Mouse (Mus musculus) small intestine, adult 2 months (tissue): ENCODE results near the gene Fzd7. TPM values are rescaled to one million over a fixed set of nuclear protein-coding genes. Genes with fewer than 3 reads are reported as not detected.

Source experiments
- H3K27ac ChIP-seq: fragments of 200-500 bp; 2 replicates; pipeline ENCODE4 v1.5.1; 2012; ENCODE audit warnings: low read depth, low read length, control low read depth, inconsistent platforms; ENCODE audit not compliant: insufficient read depth
- H3K27me3 ChIP-seq: fragments of 200-500 bp; 2 replicates; pipeline ENCODE4 v1.6.1; 2012; ENCODE audit warnings: mild to moderate bottlenecking, moderate library complexity, low read length, inconsistent platforms; ENCODE audit not compliant: control insufficient read depth, insufficient read depth
- H3K36me3 ChIP-seq: fragments of 200-500 bp; 2 replicates; pipeline ENCODE4 v1.6.1; 2012; ENCODE audit warnings: mild to moderate bottlenecking, low read length, control low read depth, inconsistent platforms; ENCODE audit not compliant: control insufficient read depth, insufficient read depth
- H3K4me1 ChIP-seq: fragments of 200-500 bp; 2 replicates; pipeline ENCODE4 v1.6.1; 2012; ENCODE audit warnings: low read length, inconsistent platforms, mixed read lengths; ENCODE audit not compliant: control insufficient read depth, insufficient read depth, insufficient read length
- H3K4me3 ChIP-seq: fragments of 200-500 bp; 2 replicates; pipeline ENCODE4 v1.5.1; 2012; ENCODE audit warnings: low read depth, mild to moderate bottlenecking, control low read depth, inconsistent platforms, low read length, moderate library complexity
- CTCF ChIP-seq: fragments of 200-500 bp; IDR thresholded peaks from 2 replicates; pipeline ENCODE4 v1.5.1; 2012; ENCODE audit warnings: low read depth, mild to moderate bottlenecking, control low read depth, inconsistent platforms, low read length, moderate library complexity, mixed read lengths; ENCODE audit not compliant: insufficient replicate concordance, insufficient read length; ENCODE audit errors: extremely low read depth
- POLR2A ChIP-seq: fragments of 200-500 bp; IDR thresholded peaks from 2 replicates; pipeline ENCODE4 v1.6.1; 2012; ENCODE audit warnings: low read depth, mild to moderate bottlenecking, control low read depth, inconsistent platforms, low read length, moderate library complexity
- WGBS: fragments of 180-500 bp; shearing (Covaris S2); methylation state at CpG from one replicate; pipeline ENCODE4 v1.1.7; 2018; 5-methylcytosine and 5-hydroxymethylcytosine counted together
- polyA plus RNA-seq: library from polyadenylated mRNA; depleted of rRNA; stranded (reverse); fragments of >200 nt; gene quantifications from 2 replicates; pipeline ENCODE4 v1.2.3, GENCODE M21; 2012

The Fzd7 gene
- polyA plus RNA-seq, 1 experiment, result 15.1 TPM

DNA sequence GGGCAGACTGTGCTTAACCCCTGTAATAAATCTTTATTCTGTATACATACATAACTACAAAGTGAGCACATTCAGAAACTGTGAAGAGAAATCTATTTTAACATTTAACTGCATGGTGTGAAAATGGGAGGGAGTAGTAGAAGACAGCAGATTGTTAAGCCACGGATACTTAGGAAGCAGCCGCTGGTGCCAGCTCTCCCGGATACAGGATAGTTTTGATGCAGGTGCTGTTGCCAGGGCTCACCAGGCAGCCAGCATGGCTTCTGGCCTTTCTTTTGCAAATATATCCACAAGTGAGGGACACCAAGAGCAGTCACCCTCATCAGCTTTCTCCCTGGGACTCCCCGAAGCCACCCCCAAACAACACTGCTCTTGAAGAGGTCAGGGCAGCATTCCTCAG is 13.1 kb upstream of the Fzd7 start:
- 83% methylated on average over 4 of the region's 4 CpGs for WGBS
- H3K27me3 ChIP-seq, result no peaks in the 10 kb centered on the region
- H3K4me3 ChIP-seq, result no peak overlapping the region

DNA sequence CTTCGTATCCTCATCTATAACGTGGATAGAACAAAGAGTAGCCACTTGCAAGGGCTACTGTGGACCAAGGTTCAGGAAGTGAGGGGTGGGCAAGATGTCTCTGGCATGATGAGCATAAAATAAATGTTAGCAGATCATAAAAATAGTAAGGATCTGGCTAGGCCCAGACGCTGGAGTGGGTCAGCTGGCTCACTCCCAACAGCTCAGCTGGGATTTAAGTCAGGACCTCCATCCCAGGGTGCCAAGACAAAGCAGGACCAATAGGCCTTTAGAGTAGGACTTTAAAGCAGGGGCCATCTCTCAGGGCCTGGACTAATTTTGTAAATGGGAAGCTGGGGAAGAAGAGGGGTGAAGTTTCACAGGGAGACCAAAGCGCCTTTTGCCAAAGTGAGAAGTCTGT is 11.5 kb upstream of the Fzd7 start:
- peaks cover 9% of the 10 kb centered on the region for H3K4me1 ChIP-seq
- H3K4me3 ChIP-seq, result no peak overlapping the region
- no peaks in the 10 kb centered on the region for H3K36me3 ChIP-seq
- 76% methylated on average over 4 of the region's 4 CpGs for WGBS
- no peak overlapping the region for H3K27ac ChIP-seq
- TF ChIP-seq CTCF (no peak), POLR2A (no peak)
- H3K27me3 ChIP-seq, result no peaks in the 10 kb centered on the region

More for the DNA sequence above, 13.1 kb upstream of the Fzd7 start:
- H3K27ac ChIP-seq, result no peak overlapping the region
- H3K4me1 ChIP-seq, result peaks cover 3% of the 10 kb centered on the region
- no peaks in the 10 kb centered on the region for H3K36me3 ChIP-seq
- TF ChIP-seq CTCF (no peak), POLR2A (no peak)

DNA sequence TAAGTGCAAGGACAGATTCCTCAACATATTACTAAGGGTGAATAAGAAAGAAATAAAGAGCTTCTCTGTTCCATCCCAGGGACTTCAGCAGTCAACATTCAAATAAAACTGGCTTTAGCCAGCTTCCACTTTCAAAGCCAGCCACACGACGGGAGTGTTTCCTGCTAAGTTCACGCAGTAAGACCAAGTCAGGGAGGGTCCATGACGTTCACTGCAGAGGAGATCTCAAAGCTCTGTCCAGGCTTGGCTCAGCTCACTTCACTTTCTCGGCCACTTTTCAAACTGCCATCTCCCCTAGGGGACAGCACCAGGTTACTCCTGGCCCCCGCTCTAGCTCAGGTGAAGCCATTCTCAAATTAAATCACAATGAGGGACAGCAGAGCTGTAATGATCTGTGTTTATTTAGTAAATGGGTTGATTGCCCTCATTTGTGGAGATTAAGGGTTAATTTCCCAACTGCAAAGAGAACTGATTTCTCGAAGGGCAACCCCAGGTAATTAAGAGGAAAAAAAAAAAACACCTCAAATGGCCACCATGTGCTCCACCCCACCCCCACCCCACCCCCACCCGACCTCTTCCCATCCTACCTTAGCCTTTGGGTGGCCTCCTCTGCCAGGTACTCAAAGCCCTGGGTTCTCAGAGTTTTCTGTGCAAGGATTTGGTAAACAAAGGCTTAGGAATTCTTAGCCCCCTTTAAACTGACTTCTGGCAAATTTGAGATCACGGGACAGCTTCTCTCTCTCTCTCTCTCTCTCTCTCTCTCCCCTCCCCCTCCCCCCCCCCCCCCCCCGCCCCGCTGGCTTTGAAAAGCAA is 9.7 kb upstream of the Fzd7 start:
- whole genome bisulfite sequencing, result 36% methylated on average over 11 of the region's 11 CpGs
- H3K27ac ChIP-seq, result no peak overlapping the region

DNA sequence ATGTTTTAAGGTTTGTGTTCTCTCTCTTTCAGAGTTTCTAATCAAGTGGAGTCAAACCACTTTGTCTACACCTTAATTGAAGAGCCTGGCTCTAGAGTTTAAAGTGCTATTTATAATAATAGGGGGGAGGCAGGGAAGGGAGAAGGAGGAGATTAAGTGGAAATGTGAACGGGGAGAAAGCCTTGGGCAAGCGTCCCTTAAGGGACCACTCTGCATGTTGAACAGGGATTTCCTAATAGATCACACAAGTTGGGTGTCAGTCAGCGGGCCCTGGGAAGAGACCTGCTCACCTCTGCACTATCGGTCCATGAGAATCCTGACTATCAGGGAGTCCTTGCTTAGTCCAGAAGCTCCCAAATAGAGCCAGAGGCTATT is 9.1 kb upstream of the Fzd7 start:
- Histone ChIP-seq H3K36me3 (no peaks in the 10 kb centered on the region), H3K4me3 (no peak overlapping the region), H3K27ac (no peak overlapping the region), H3K4me1 (peaks cover 15% of the 10 kb centered on the region), H3K27me3 (no peaks in the 10 kb centered on the region)
- TF ChIP-seq POLR2A (no peak), CTCF (no peak)
- WGBS, result 79% methylated on average over 4 of the region's 4 CpGs

More for the DNA sequence above, 9.7 kb upstream of the Fzd7 start:
- no peaks in the 10 kb centered on the region for H3K36me3 ChIP-seq
- H3K4me1 ChIP-seq, result peaks cover 15% of the 10 kb centered on the region
- H3K4me3 ChIP-seq, result no peak overlapping the region
- no peak for TF ChIP-seq CTCF
- no peak for TF ChIP-seq POLR2A
- no peaks in the 10 kb centered on the region for H3K27me3 ChIP-seq

DNA sequence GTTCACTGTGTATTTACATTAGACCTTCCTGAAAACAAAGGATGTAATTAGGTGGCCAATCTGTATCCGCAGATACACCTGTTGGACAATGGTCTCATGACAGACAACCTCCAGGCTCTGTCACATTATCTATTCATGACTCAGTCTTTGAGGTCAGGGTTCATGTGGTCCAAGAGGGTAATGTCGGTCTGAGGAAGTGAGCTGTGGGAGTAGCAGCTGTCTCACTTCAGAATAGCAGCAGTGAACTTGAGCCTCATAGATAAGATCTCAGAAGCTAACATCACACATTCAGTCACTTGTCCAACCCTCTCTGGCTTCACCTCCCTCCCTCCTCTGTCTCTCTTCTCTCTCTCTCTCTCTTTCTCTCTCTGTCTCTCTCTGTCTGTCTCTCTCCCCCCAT is 6.6 kb upstream of the Fzd7 start:
- Histone ChIP-seq H3K4me3 (no peak overlapping the region), H3K36me3 (no peaks in the 10 kb centered on the region), H3K27me3 (no peaks in the 10 kb centered on the region), H3K4me1 (peaks cover 15% of the 10 kb centered on the region), H3K27ac (peak overlapping the region; percentile 66)
- 8% methylated on average over 2 of the region's 2 CpGs for WGBS
- TF ChIP-seq CTCF (no peak), POLR2A (no peak)

DNA sequence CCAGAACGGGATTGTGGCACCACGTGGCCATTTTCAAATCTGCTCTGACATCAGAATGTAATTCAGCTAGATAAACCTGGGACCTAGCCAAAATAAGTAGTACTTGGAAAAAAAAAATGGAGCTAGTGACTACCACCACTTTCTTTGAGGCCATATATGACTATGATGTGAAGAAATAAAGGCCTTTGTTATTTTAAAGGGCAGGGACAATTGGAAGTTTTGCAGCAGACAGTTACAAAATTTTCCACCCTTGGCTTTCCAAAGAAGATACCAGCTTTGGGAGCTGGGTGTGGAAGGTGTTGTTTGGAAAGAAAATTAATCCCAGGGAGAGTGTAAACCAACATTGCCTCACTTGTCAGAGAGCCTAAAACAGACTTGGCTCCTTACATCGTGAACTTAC is 3.3 kb upstream of the Fzd7 start:
- 57% methylated on average over 3 of the region's 3 CpGs for WGBS
- no peak overlapping the region for H3K4me3 ChIP-seq
- peaks cover 22% of the 10 kb centered on the region for H3K4me1 ChIP-seq
- no peaks in the 10 kb centered on the region for H3K27me3 ChIP-seq
- no peak overlapping the region for H3K27ac ChIP-seq
- no peaks in the 10 kb centered on the region for H3K36me3 ChIP-seq
- TF ChIP-seq POLR2A, result no peak
- TF ChIP-seq CTCF, result no peak

DNA sequence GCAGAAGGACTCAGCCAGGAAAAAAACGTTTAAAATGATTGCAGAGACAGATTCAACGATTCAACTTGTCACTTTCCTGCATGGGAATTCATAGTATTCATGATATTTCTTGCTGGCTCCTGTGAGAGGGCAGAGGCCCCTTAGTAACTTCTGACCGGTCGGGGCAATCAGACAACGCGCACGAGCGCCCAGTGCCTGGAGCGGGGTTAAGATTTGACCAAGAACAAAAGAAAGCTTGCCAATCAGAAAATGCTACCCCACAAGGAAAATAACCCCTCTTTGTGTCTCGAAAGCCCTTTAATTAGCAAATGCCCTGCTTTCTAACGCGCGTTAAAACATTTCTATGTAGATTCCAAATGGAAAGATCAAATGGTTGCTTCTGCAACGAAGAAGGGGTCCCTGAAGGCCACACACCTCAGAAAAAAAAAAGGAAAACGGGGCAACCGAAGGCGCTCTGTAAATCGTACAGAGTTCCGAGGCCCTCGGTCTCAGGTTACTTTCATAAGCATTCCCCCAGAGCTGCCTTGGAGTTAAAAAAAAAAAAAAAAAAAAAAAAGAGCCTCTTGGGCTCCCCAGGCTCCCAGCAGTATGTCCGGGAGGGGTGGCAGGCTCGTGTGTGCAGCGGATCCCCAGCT is 1.3 kb upstream of the Fzd7 start:
- no peaks in the 10 kb centered on the region for H3K36me3 ChIP-seq
- H3K27me3 ChIP-seq, result no peaks in the 10 kb centered on the region
- H3K4me1 ChIP-seq, result peaks cover 25% of the 10 kb centered on the region
- WGBS, result 27% methylated on average over 23 of the region's 23 CpGs
- H3K27ac ChIP-seq, result peak overlapping the region; percentile 62
- TF ChIP-seq POLR2A (no peak), CTCF (no peak)
- peak overlapping the region; percentile 61 for H3K4me3 ChIP-seq
